Mouse (Mus musculus): Measurements from ENCODE around the gene Rnf181.

Rnf181 gene

GRCm38 (mm10) chr6:72383142-72383820 is 16.5 kb upstream of the Rnf181 start:
- no peak for DNase-seq

GRCm38 (mm10) chr6:72382494-72382893 is 15.7 kb upstream of the Rnf181 start:
- DNase-seq = no peak

- peak; percentile 76 for DNase-seq
Measured at GRCm38 (mm10) chr6:72380131-72380770, 13.5 kb upstream of the Rnf181 start, which contains the start of gene Vamp5. TSS of gene Vamp5 (minus strand) at chr6:72380468.

GRCm38 (mm10) chr6:72379377-72380130 is 12.8 kb upstream of the Rnf181 start:
- DNase-seq = no peak

- no peak for DNase-seq
Measured at GRCm38 (mm10) chr6:72378510-72379234, 11.9 kb upstream of the Rnf181 start.

- no peak for DNase-seq
Measured at GRCm38 (mm10) chr6:72374820-72375563, 8.2 kb upstream of the Rnf181 start.

- no peak for DNase-seq
Measured at GRCm38 (mm10) chr6:72374206-72374605, 7.5 kb upstream of the Rnf181 start.

GRCm38 (mm10) chr6:72373184-72373583 is 6.4 kb upstream of the Rnf181 start:
- no peak for DNase-seq

- no peak for DNase-seq
Measured at GRCm38 (mm10) chr6:72371571-72371970, 4.8 kb upstream of the Rnf181 start.

GRCm38 (mm10) chr6:72371147-72371546 is 4.4 kb upstream of the Rnf181 start:
- DNase-seq = no peak

- no peak for DNase-seq
Measured at GRCm38 (mm10) chr6:72370091-72370490, 3.3 kb upstream of the Rnf181 start.

GRCm38 (mm10) chr6:72369557-72369956 is 2.8 kb upstream of the Rnf181 start:
- DNase-seq = no peak

- DNase-seq = no peak
Measured at GRCm38 (mm10) chr6:72367460-72367974, 761 bp upstream of the Rnf181 start.

GRCm38 (mm10) chr6:72366304-72366703 is 452 bp downstream of the Rnf181 start:
- DNase-seq = no peak

- no peak for DNase-seq
Measured at GRCm38 (mm10) chr6:72364985-72365384, 1.8 kb downstream of the Rnf181 start.

- DNase-seq = no peak
Measured at GRCm38 (mm10) chr6:72364009-72364408, 2.7 kb downstream of the Rnf181 start.

GRCm38 (mm10) chr6:72362132-72363028 is 4.4 kb downstream of the Rnf181 start:
- peak; percentile 97 for DNase-seq

GRCm38 (mm10) chr6:72361121-72361551 is 5.6 kb downstream of the Rnf181 start:
- DNase-seq = no peak

GRCm38 (mm10) chr6:72360599-72360935 is 6.2 kb downstream of the Rnf181 start:
- DNase-seq = no peak

- no peak for DNase-seq
Measured at GRCm38 (mm10) chr6:72359891-72360598, 6.7 kb downstream of the Rnf181 start.
